Comparison of ENCODE assay signal across 35 mouse cellular contexts in genomic region chr2:163468866-163469265, GRCm38 (mm10). TPM values are rescaled to one million over a fixed set of nuclear protein-coding genes. Genes with fewer than 3 reads are reported as not detected.
DNase-seq lines count a peak whose midpoint lies in the region; ATAC-seq and TF ChIP-seq lines count a peak whose summit lies in the region.
"Had no signal": no experiment of that assay in that cellular context is flagged by ENCODE, and none has a peak within 500 bp of the region (broad histone marks: within the 10 kb centered on the region; RNA-seq: fewer than 3 reads in every experiment).

No protein-coding gene starts in this region.

- 85% methylated on average over 6 of the region's 6 CpGs for WGBS in cerebellum, adult 2 months
- WGBS in heart, adult 2 months, result 66% methylated on average over 6 of the region's 6 CpGs
- 93% methylated on average over 6 of the region's 6 CpGs for WGBS in midbrain, embryonic 14.5 days

- H3K27me3 ChIP-seq in cerebellum, adult 2 months (ENCODE audit: control insufficient read depth, insufficient read depth, low read length), result no peaks in the 10 kb centered on the region
- no peaks in the 10 kb centered on the region for H3K27me3 ChIP-seq in heart, adult 2 months (ENCODE audit: control insufficient read depth, insufficient read depth, low read length)
- H3K27me3 ChIP-seq in midbrain, embryonic 14.5 days (ENCODE audit: control insufficient read depth, insufficient read depth, low read length), result no peaks in the 10 kb centered on the region
- H3K27me3 ChIP-seq: embryonic facial prominence, embryonic 13.5 days; forebrain, embryonic 12.5 days; forebrain, embryonic 15.5 days; heart, embryonic 12.5 days; heart, embryonic 15.5 days had no signal

- no peak overlapping the region for H3K27ac ChIP-seq in cerebellum, adult 2 months (ENCODE audit: insufficient read depth, low read length)
- H3K27ac ChIP-seq in heart, adult 2 months, result peak overlapping the region; percentile 98
- H3K27ac ChIP-seq in brown adipose tissue, adult 24 weeks (replicated peaks; ENCODE audit: low read depth, low read length), result peak overlapping the region; percentile 25
- no peak overlapping the region for H3K27ac ChIP-seq in midbrain, embryonic 14.5 days (replicated peaks; ENCODE audit: low read depth, low read length)
- H3K27ac ChIP-seq: embryonic facial prominence, embryonic 10.5 days; embryonic facial prominence, embryonic 13.5 days; forebrain, embryonic 12.5 days; forebrain, embryonic 15.5 days; heart, embryonic 15.5 days; hindbrain, embryonic 14.5 days; hindbrain, postnatal 0 days had no signal

- H3K9me3 ChIP-seq in midbrain, embryonic 14.5 days (ENCODE audit: control insufficient read depth, low read length), result no peaks in the 10 kb centered on the region
- H3K9me3 ChIP-seq: embryonic facial prominence, embryonic 10.5 days; embryonic facial prominence, embryonic 13.5 days; forebrain, embryonic 12.5 days; forebrain, embryonic 15.5 days; heart, embryonic 12.5 days; heart, embryonic 15.5 days had no signal

- H3K79me2 ChIP-seq in heart, adult 2 months (replicated peaks; ENCODE audit: control insufficient read depth, insufficient read depth, low read length), result 0 out of 2 replicates have a peak, but pooled peaks cover 1% of the 10 kb centered on the region

- H3K9ac ChIP-seq in heart, adult 2 months (ENCODE audit: low read depth, low read length), result no peak overlapping the region
- no peak overlapping the region for H3K9ac ChIP-seq in midbrain, embryonic 14.5 days (replicated peaks; ENCODE audit: low read length)
- H3K9ac ChIP-seq: embryonic facial prominence, embryonic 13.5 days; forebrain, embryonic 12.5 days; forebrain, embryonic 15.5 days; heart, embryonic 12.5 days; heart, embryonic 15.5 days; hindbrain, embryonic 14.5 days had no signal

- TF ChIP-seq CTCF in cerebellum, adult 2 months (IDR thresholded peaks at IDR 0.05; ENCODE audit: borderline replicate concordance, insufficient read depth, low read depth, low read length), result no peak
- no peak for TF ChIP-seq CTCF in heart, adult 2 months (IDR thresholded peaks at IDR 0.05)

- intact Hi-C loops in heart, adult 2 months (cut with DNase I), result no loop called here
- intact Hi-C loops in heart, postnatal 25 days (cut with DNase I), result no loop called here

- peaks cover 8% of the 10 kb centered on the region for H3K36me3 ChIP-seq in heart, adult 2 months (ENCODE audit: control insufficient read depth, insufficient read depth, low read length)
- peaks cover 38% of the 10 kb centered on the region for H3K36me3 ChIP-seq in midbrain, embryonic 14.5 days (ENCODE audit: control insufficient read depth, insufficient read depth, low read length)

- no peak for ATAC-seq in midbrain, embryonic 14.5 days (ENCODE audit: low FRiP score, low TSS enrichment)
- ATAC-seq: activated CD4-positive, CD25-positive, alpha-beta regulatory T cell, adult 4 months; CD4-positive, CD25-positive, alpha-beta regulatory T cell, adult 4 months; forebrain, embryonic 15.5 days; hindbrain, postnatal 0 days; inflammation-experienced regulatory T-cells, adult 6 months; intestine, embryonic 16.5 days had no signal

- TF ChIP-seq EP300 in heart, adult 2 months (IDR thresholded peaks at IDR 0.05; ENCODE audit: insufficient read depth, low read depth, low read length), result no peak

- peaks cover 11% of the 10 kb centered on the region for H3K4me1 ChIP-seq in cerebellum, adult 2 months (ENCODE audit: control insufficient read depth, insufficient read depth, low read length)
- peaks cover 5% of the 10 kb centered on the region for H3K4me1 ChIP-seq in heart, adult 2 months (ENCODE audit: control insufficient read depth, insufficient read depth, low read length)
- peaks cover 10% of the 10 kb centered on the region for H3K4me1 ChIP-seq in brown adipose tissue, adult 24 weeks (ENCODE audit: control insufficient read depth, insufficient read depth, insufficient read length, low read length)
- peaks cover 7% of the 10 kb centered on the region for H3K4me1 ChIP-seq in midbrain, embryonic 14.5 days (ENCODE audit: control insufficient read depth, insufficient read depth, low read length)

- no peak overlapping the region for H3K4me2 ChIP-seq in midbrain, embryonic 14.5 days (ENCODE audit: low read length)
- H3K4me2 ChIP-seq: embryonic facial prominence, embryonic 13.5 days; forebrain, embryonic 12.5 days; forebrain, embryonic 15.5 days; heart, embryonic 12.5 days; heart, embryonic 15.5 days; hindbrain, embryonic 14.5 days had no signal

- peak; percentile 5 for DNase-seq in cerebellum, adult 11-12 months
- DNase-seq in cerebellum, adult 2 months, result no peak
- DNase-seq in heart, adult 2 months, result no peak
- no peak for DNase-seq in heart, postnatal 25 days (ENCODE audit: low spot score)
- DNase-seq in midbrain, embryonic 14.5 days, result no peak
- DNase-seq: cerebellum, adult 11 months; cerebellum, postnatal 10 days; cerebellum, postnatal 36 days; embryo, embryonic 11 days; gastrocnemius, postnatal 10 days; heart, adult 11 months; heart, postnatal 10 days; heart, postnatal 4 days; kidney, adult 18-20 months had no signal

- H3K4me3 ChIP-seq in cerebellum, adult 2 months (replicated peaks; ENCODE audit: insufficient read depth, low read depth, low read length), result no peak overlapping the region
- H3K4me3 ChIP-seq in heart, adult 2 months, result no peak overlapping the region
- no peak overlapping the region for H3K4me3 ChIP-seq in brown adipose tissue, adult 24 weeks (ENCODE audit: insufficient read depth, low read depth, low read length)
- H3K4me3 ChIP-seq in midbrain, embryonic 14.5 days (replicated peaks; ENCODE audit: low read depth, low read length), result no peak overlapping the region
- H3K4me3 ChIP-seq: embryonic facial prominence, embryonic 10.5 days; embryonic facial prominence, embryonic 13.5 days; erythroblast, embryonic 14.5 days; forebrain, embryonic 12.5 days; forebrain, embryonic 15.5 days; heart, embryonic 12.5 days; heart, embryonic 15.5 days had no signal

- TF ChIP-seq POLR2A in cerebellum, adult 2 months (IDR thresholded peaks at IDR 0.05; ENCODE audit: borderline replicate concordance, insufficient read depth, low read length), result no peak
- TF ChIP-seq POLR2A in heart, adult 2 months (IDR thresholded peaks at IDR 0.05; ENCODE audit: insufficient read depth, low read depth, low read length), result no peak

RNA-seq across cellular contexts. Expression of gene Fitm2, which starts 3.6 kb away (rescaled TPM):
- polyA plus RNA-seq in cerebellum, adult 2 months (2012; rRNA removed), result 20.2 and 21.5 TPM in 2 replicates
- 100 to 1,000 TPM; 196 to 223 TPM for total RNA-seq in heart, adult 2 months (2021)
- polyA plus RNA-seq in heart, adult 2 months (2012; rRNA removed), result 93.8 and 139 TPM in 2 replicates
- 100 to 1,000 TPM; 174 to 182 TPM for total RNA-seq in heart, postnatal 25 days (2021)
- 70.9 and 77.8 TPM in 2 replicates for polyA plus RNA-seq in brown adipose tissue, adult 24 weeks (2012; ENCODE audit: insufficient read depth, insufficient read length, missing spikeins)
- polyA plus RNA-seq in midbrain, embryonic 14.5 days (2014; fragmentation: Nextera tagmentation; extraction: Ambion mirVana), result 13.0 and 13.6 TPM in 2 replicates

RNA-seq across cellular contexts. Expression of gene R3hdml, which starts 23.3 kb away (rescaled TPM):
- not detected in 2 replicates for polyA plus RNA-seq in cerebellum, adult 2 months (2012; rRNA removed)
- total RNA-seq in heart, adult 2 months (2021), result not detected
- polyA plus RNA-seq in heart, adult 2 months (2012; rRNA removed), result not detected in 2 replicates
- not detected for total RNA-seq in heart, postnatal 25 days (2021)
- not detected in 2 replicates for polyA plus RNA-seq in brown adipose tissue, adult 24 weeks (2012; ENCODE audit: insufficient read depth, insufficient read length, missing spikeins)
- polyA plus RNA-seq in midbrain, embryonic 14.5 days (2014; fragmentation: Nextera tagmentation; extraction: Ambion mirVana), result not detected in 2 replicates
- total RNA-seq: adrenal gland, adult 18-20 months; adrenal gland, postnatal 36 days; gastrocnemius, postnatal 10 days; gastrocnemius, postnatal 4 days; heart, postnatal 10 days; heart, postnatal 4 days; MEL had no signal
- polyA plus RNA-seq: activated CD4-positive, CD25-positive, alpha-beta regulatory T cell, adult 4 months; CD4-positive, CD25-positive, alpha-beta regulatory T cell, adult 4 months; cortical plate, adult 2 months; embryonic facial prominence, embryonic 10.5 days; embryonic facial prominence, embryonic 13.5 days; erythroblast, embryonic 14.5 days; forebrain, embryonic 12.5 days; forebrain, embryonic 15.5 days; heart, embryonic 12.5 days; heart, embryonic 15.5 days; inflammation-experienced regulatory T-cells, adult 6 months had no signal

RNA-seq across cellular contexts. Expression of gene Gdap1l1, which starts 30.6 kb away (rescaled TPM):
- polyA plus RNA-seq in cerebellum, adult 2 months (2012; rRNA removed), result 126 and 128 TPM in 2 replicates
- total RNA-seq in heart, adult 2 months (2021), result not detected
- 0.23 and 0.25 TPM in 2 replicates for polyA plus RNA-seq in heart, adult 2 months (2012; rRNA removed)
- total RNA-seq in heart, postnatal 25 days (2021), result not detected
- polyA plus RNA-seq in brown adipose tissue, adult 24 weeks (2012; ENCODE audit: insufficient read depth, insufficient read length, missing spikeins), result not detected in 2 replicates
- polyA plus RNA-seq in midbrain, embryonic 14.5 days (2014; fragmentation: Nextera tagmentation; extraction: Ambion mirVana), result 135 and 150 TPM in 2 replicates
- total RNA-seq: gastrocnemius, postnatal 4 days; heart, postnatal 10 days; heart, postnatal 4 days; MEL had no signal
- polyA plus RNA-seq: activated CD4-positive, CD25-positive, alpha-beta regulatory T cell, adult 4 months; CD4-positive, CD25-positive, alpha-beta regulatory T cell, adult 4 months; erythroblast, embryonic 14.5 days had no signal

RNA-seq across cellular contexts. Expression of gene Hnf4a, which starts 37.7 kb away (rescaled TPM):
- 0.02 and 0.03 TPM in 2 replicates for polyA plus RNA-seq in cerebellum, adult 2 months (2012; rRNA removed)
- not detected for total RNA-seq in heart, adult 2 months (2021)
- polyA plus RNA-seq in heart, adult 2 months (2012; rRNA removed), result 0.03 TPM in 1 of 2 replicates, not detected in the other
- total RNA-seq in heart, postnatal 25 days (2021), result not detected
- polyA plus RNA-seq in brown adipose tissue, adult 24 weeks (2012; ENCODE audit: insufficient read depth, insufficient read length, missing spikeins), result not detected in 2 replicates
- not detected in 2 replicates for polyA plus RNA-seq in midbrain, embryonic 14.5 days (2014; fragmentation: Nextera tagmentation; extraction: Ambion mirVana)
- total RNA-seq: heart, postnatal 10 days; heart, postnatal 4 days had no signal
- polyA plus RNA-seq: activated CD4-positive, CD25-positive, alpha-beta regulatory T cell, adult 4 months; C2C12; CD4-positive, CD25-positive, alpha-beta regulatory T cell, adult 4 months; cortical plate, adult 2 months; embryonic facial prominence, embryonic 10.5 days; embryonic facial prominence, embryonic 13.5 days; forebrain, embryonic 12.5 days; forebrain, embryonic 15.5 days; heart, embryonic 15.5 days; hindbrain, embryonic 11.5 days; hindbrain, embryonic 14.5 days; hindbrain, postnatal 0 days; inflammation-experienced regulatory T-cells, adult 6 months had no signal

RNA-seq across cellular contexts. Expression of gene Oser1, which starts 44.4 kb away (rescaled TPM):
- polyA plus RNA-seq in cerebellum, adult 2 months (2012; rRNA removed), result 37.7 and 39.4 TPM in 2 replicates
- total RNA-seq in heart, adult 2 months (2021), result 10 to 100 TPM; 19.6 to 21.2 TPM
- 9.7 and 16.4 TPM in 2 replicates for polyA plus RNA-seq in heart, adult 2 months (2012; rRNA removed)
- total RNA-seq in heart, postnatal 25 days (2021), result 10 to 100 TPM; 21.0 to 21.6 TPM
- polyA plus RNA-seq in brown adipose tissue, adult 24 weeks (2012; ENCODE audit: insufficient read depth, insufficient read length, missing spikeins), result 22.5 and 24.0 TPM in 2 replicates
- polyA plus RNA-seq in midbrain, embryonic 14.5 days (2014; fragmentation: Nextera tagmentation; extraction: Ambion mirVana), result 78.5 and 84.3 TPM in 2 replicates

Comparison
In these comparisons a context has a peak if more than half of its experiments do, and no peak if none do; other contexts are left out.
1. H3K27ac ChIP-seq: peak in heart, adult 2 months (single experiment) and brown adipose tissue, adult 24 weeks (single experiment); none in cerebellum, adult 2 months (single experiment) and midbrain, embryonic 14.5 days (single experiment).
2. RNA of gene Gdap1l1, which starts 30.6 kb away (polyA plus RNA-seq): 135 to 150 TPM in midbrain, embryonic 14.5 days and 126 to 128 TPM in cerebellum, adult 2 months; 0.23 to 0.25 TPM in heart, adult 2 months and not detected in brown adipose tissue, adult 24 weeks; every median in the first group is over 100 times any median in the second.